Mouse (Mus musculus) neural tube, embryonic 15.5 days (tissue): ENCODE measurements at regions not wholly inside any gene's neighbourhood (a gene's known extent, or its start where the extent isn't known, plus 50 kb on each side); places are given as distances from the start of the nearest gene placed in this dataset.

Experiments used
- ATAC-seq: fragments of 200-750 bp; cut with Nextera tagmentation; 2 replicates; pipeline ENCODE4 v1.8.0; 2017; ENCODE audit warnings: mild to moderate bottlenecking, moderate TSS enrichment, moderate library complexity; ENCODE audit not compliant: low FRiP score
- H3K27ac ChIP-seq: fragments of 300-500 bp; sonication (generic); replicated peaks from 2 replicates; pipeline ENCODE4 v1.5.1; 2015; ENCODE audit warnings: mild to moderate bottlenecking, inconsistent platforms
- H3K27me3 ChIP-seq: fragments of 300-500 bp; sonication (generic); replicated peaks from 2 replicates; pipeline ENCODE4 v1.6.1; 2015; ENCODE audit warnings: inconsistent platforms
- H3K36me3 ChIP-seq: fragments of 300-500 bp; sonication (generic); 2 replicates; pipeline ENCODE4 v1.6.1; 2015; ENCODE audit warnings: inconsistent platforms
- H3K4me1 ChIP-seq: fragments of 300-500 bp; sonication (generic); 2 replicates; pipeline ENCODE4 v1.6.1; 2015; ENCODE audit warnings: inconsistent platforms
- H3K4me2 ChIP-seq: fragments of 300-500 bp; sonication (generic); 2 replicates; pipeline ENCODE4 v1.6.1; 2015; ENCODE audit warnings: inconsistent platforms, mild to moderate bottlenecking, moderate library complexity
- H3K4me3 ChIP-seq: fragments of 300-500 bp; sonication (generic); replicated peaks from 2 replicates; pipeline ENCODE4 v1.5.1; 2015; ENCODE audit warnings: mild to moderate bottlenecking, inconsistent platforms
- H3K9ac ChIP-seq: fragments of 300-500 bp; sonication (generic); replicated peaks from 2 replicates; pipeline ENCODE4 v1.6.1; 2015; ENCODE audit warnings: mild to moderate bottlenecking, inconsistent platforms
- H3K9me3 ChIP-seq: fragments of 300-500 bp; sonication (generic); replicated peaks from 2 replicates; pipeline ENCODE4 v1.6.1; 2016; ENCODE audit warnings: inconsistent platforms
- WGBS: fragments of 180-500 bp; shearing (Covaris S2); methylation state at CpG from one replicate; pipeline ENCODE4 v1.1.7; 2015; ENCODE audit warnings: mixed read lengths; 5-methylcytosine and 5-hydroxymethylcytosine counted together

- H3K27ac ChIP-seq, result no peak overlapping the region
- no peak overlapping the region for H3K9ac ChIP-seq
These were observed 139.1 kb downstream of the Zfp36l1 start for GRCm38 (mm10) chr12:79973566-79974230.

GRCm38 (mm10) chr12:79970981-79971390 lies 141.8 kb downstream of the Zfp36l1 start:
- Histone ChIP-seq H3K9me3 (no peaks in the 10 kb centered on the region), H3K4me3 (no peak overlapping the region), H3K27me3 (no peaks in the 10 kb centered on the region), H3K9ac (0 out of 2 replicates have a peak overlapping the region, but pooled peaks have one; percentile 7), H3K27ac (peak overlapping the region; percentile 81), H3K4me2 (no peak overlapping the region), H3K4me1 (peaks cover 48% of the 10 kb centered on the region), H3K36me3 (no peaks in the 10 kb centered on the region)
- no peak for ATAC-seq
- WGBS, result 57% methylated on average over 5 of the region's 5 CpGs

More at GRCm38 (mm10) chr12:79973566-79974230, 139.1 kb downstream of the Zfp36l1 start:
- WGBS, result 81% methylated on average over 7 of the region's 7 CpGs
- peaks cover 37% of the 10 kb centered on the region for H3K4me1 ChIP-seq
- no peaks in the 10 kb centered on the region for H3K27me3 ChIP-seq
- ATAC-seq, result no peak
- H3K9me3 ChIP-seq, result no peaks in the 10 kb centered on the region
- no peaks in the 10 kb centered on the region for H3K36me3 ChIP-seq
- no peak overlapping the region for H3K4me2 ChIP-seq
- H3K4me3 ChIP-seq, result no peak overlapping the region

GRCm38 (mm10) chr12:79970227-79970901 lies 142.4 kb downstream of the Zfp36l1 start:
- Histone ChIP-seq H3K9me3 (no peaks in the 10 kb centered on the region), H3K4me1 (peaks cover 51% of the 10 kb centered on the region), H3K27me3 (no peaks in the 10 kb centered on the region), H3K4me2 (peak overlapping the region; percentile 1; the same call in 1 of the 2 replicates), H3K9ac (no peak overlapping the region), H3K27ac (peak overlapping the region; percentile 81), H3K4me3 (no peak overlapping the region), H3K36me3 (no peaks in the 10 kb centered on the region)
- ATAC-seq, result peak; percentile 67
- 22% methylated on average over 13 of the region's 13 CpGs for whole genome bisulfite sequencing

- no peak overlapping the region for H3K9ac ChIP-seq
- no peaks in the 10 kb centered on the region for H3K9me3 ChIP-seq
- H3K36me3 ChIP-seq, result no peaks in the 10 kb centered on the region
- peak overlapping the region; percentile 81 for H3K27ac ChIP-seq
- H3K4me2 ChIP-seq, result no peak overlapping the region
- H3K27me3 ChIP-seq, result no peaks in the 10 kb centered on the region
- H3K4me1 ChIP-seq, result peaks cover 55% of the 10 kb centered on the region
- no peak overlapping the region for H3K4me3 ChIP-seq
- WGBS, result 64% methylated on average over 3 of the region's 3 CpGs
- peak; percentile 41 for ATAC-seq
These were observed 143.2 kb downstream of the Zfp36l1 start for GRCm38 (mm10) chr12:79969346-79970226.

- Histone ChIP-seq H3K27me3 (no peaks in the 10 kb centered on the region), H3K27ac (no peak overlapping the region), H3K4me1 (peaks cover 55% of the 10 kb centered on the region), H3K36me3 (no peaks in the 10 kb centered on the region), H3K4me2 (no peak overlapping the region), H3K4me3 (no peak overlapping the region), H3K9me3 (no peaks in the 10 kb centered on the region), H3K9ac (no peak overlapping the region)
- 70% methylated on average over 3 of the region's 3 CpGs for WGBS
- ATAC-seq, result no peak
These were observed 144.1 kb downstream of the Zfp36l1 start for GRCm38 (mm10) chr12:79968676-79969075.

GRCm38 (mm10) chr12:79967491-79968255 lies 145.1 kb downstream of the Zfp36l1 start:
- Histone ChIP-seq H3K4me1 (peaks cover 57% of the 10 kb centered on the region), H3K9ac (no peak overlapping the region), H3K27ac (peak overlapping the region; percentile 15; the same call in 1 of the 2 replicates), H3K27me3 (no peaks in the 10 kb centered on the region), H3K4me3 (no peak overlapping the region), H3K4me2 (no peak overlapping the region), H3K36me3 (no peaks in the 10 kb centered on the region), H3K9me3 (no peaks in the 10 kb centered on the region)
- no peak for ATAC-seq
- 86% methylated on average over 11 of the region's 11 CpGs for WGBS

- Histone ChIP-seq H3K4me2 (no peak overlapping the region), H3K4me3 (no peak overlapping the region), H3K9ac (no peak overlapping the region), H3K27ac (peak overlapping the region; percentile 81; the same call in 1 of the 2 replicates), H3K9me3 (no peaks in the 10 kb centered on the region), H3K27me3 (no peaks in the 10 kb centered on the region), H3K36me3 (no peaks in the 10 kb centered on the region), H3K4me1 (peaks cover 57% of the 10 kb centered on the region)
- no peak for ATAC-seq
- 69% methylated on average over 12 of the region's 12 CpGs for WGBS
These were observed 146.0 kb downstream of the Zfp36l1 start for GRCm38 (mm10) chr12:79966621-79967490.

- Histone ChIP-seq H3K9me3 (no peaks in the 10 kb centered on the region), H3K9ac (peak overlapping the region; percentile 66; the same call in 1 of the 2 replicates), H3K27ac (peak overlapping the region; percentile 81), H3K27me3 (no peaks in the 10 kb centered on the region), H3K36me3 (no peaks in the 10 kb centered on the region), H3K4me1 (peaks cover 52% of the 10 kb centered on the region), H3K4me3 (peak overlapping the region; percentile 48; the same call in 1 of the 2 replicates), H3K4me2 (peak overlapping the region; percentile 83)
- no peak for ATAC-seq
- 61% methylated on average over 6 of the region's 6 CpGs for WGBS
These were observed 146.6 kb downstream of the Zfp36l1 start for GRCm38 (mm10) chr12:79966289-79966615.

GRCm38 (mm10) chr12:79965471-79966288 lies 147.1 kb downstream of the Zfp36l1 start:
- Histone ChIP-seq H3K4me2 (peak overlapping the region; percentile 83), H3K9me3 (no peaks in the 10 kb centered on the region), H3K4me3 (peak overlapping the region; percentile 48), H3K9ac (peak overlapping the region; percentile 66), H3K4me1 (peaks cover 46% of the 10 kb centered on the region), H3K36me3 (no peaks in the 10 kb centered on the region), H3K27me3 (no peaks in the 10 kb centered on the region), H3K27ac (peak overlapping the region; percentile 81)
- ATAC-seq, result peak; percentile 88
- WGBS, result 5% methylated on average over 46 of the region's 46 CpGs
